In genomic region chr9:13825896-13826295, GRCm38 (mm10) we compare ENCODE assay signal across 8 mouse cellular contexts. TPM values are rescaled to one million over a fixed set of nuclear protein-coding genes. Genes with fewer than 3 reads are reported as not detected.
DNase-seq lines count a peak whose midpoint lies in the region; ATAC-seq and TF ChIP-seq lines count a peak whose summit lies in the region.

No protein-coding gene starts in this region.

- peaks cover 8% of the 10 kb centered on the region for H3K4me1 ChIP-seq in lung, adult 2 months (ENCODE audit: control insufficient read depth, insufficient read depth, low read length)
- peaks cover 22% of the 10 kb centered on the region for H3K4me1 ChIP-seq in embryonic facial prominence, embryonic 13.5 days
- no peaks in the 10 kb centered on the region; the same call in 1 of the 2 replicates for H3K4me1 ChIP-seq in intestine, postnatal 0 days (replicated peaks; ENCODE audit: control insufficient read depth, insufficient read depth, low read length)
- peaks cover 41% of the 10 kb centered on the region for H3K4me1 ChIP-seq in neural tube, embryonic 13.5 days (replicated peaks)

- peak overlapping the region; percentile 93 for H3K9ac ChIP-seq in embryonic facial prominence, embryonic 13.5 days
- H3K9ac ChIP-seq in intestine, postnatal 0 days (ENCODE audit: low read depth, low read length), result peak overlapping the region; percentile 70
- H3K9ac ChIP-seq in neural tube, embryonic 13.5 days, result peak overlapping the region; percentile 85

- no peak for TF ChIP-seq CTCF in lung, adult 2 months (IDR thresholded peaks at IDR 0.05; ENCODE audit: insufficient read depth, low read length)
- no peak for TF ChIP-seq CTCF in intestine, postnatal 0 days (IDR thresholded peaks at IDR 0.05; ENCODE audit: low read depth)

- H3K27ac ChIP-seq in embryonic facial prominence, embryonic 13.5 days, result peak overlapping the region; percentile 99
- H3K27ac ChIP-seq in intestine, postnatal 0 days (ENCODE audit: low read depth, low read length), result peak overlapping the region; percentile 96
- H3K27ac ChIP-seq in neural tube, embryonic 13.5 days (replicated peaks), result peak overlapping the region; percentile 99

- no peak for ATAC-seq in embryonic facial prominence, embryonic 13.5 days (ENCODE audit: insufficient number of reproducible peaks, insufficient read depth, low FRiP score, low TSS enrichment, low read depth)
- no peak for ATAC-seq in intestine, postnatal 0 days
- no peak for ATAC-seq in neural tube, embryonic 13.5 days (ENCODE audit: low read depth)

- H3K9me3 ChIP-seq in embryonic facial prominence, embryonic 13.5 days, result no peaks in the 10 kb centered on the region
- no peaks in the 10 kb centered on the region for H3K9me3 ChIP-seq in intestine, postnatal 0 days (ENCODE audit: control insufficient read depth)
- no peaks in the 10 kb centered on the region for H3K9me3 ChIP-seq in neural tube, embryonic 13.5 days

- intact Hi-C loops in gastrocnemius, postnatal 36 days (cut with DNase I), result loop anchor here (2.0 to 5.0 kb wide), 2 partner anchors 451 to 579 kb away; partner anchors contain the start of genes Ccdc82 and Jrkl

- H3K27me3 ChIP-seq in embryonic facial prominence, embryonic 13.5 days, result no peaks in the 10 kb centered on the region
- no peaks in the 10 kb centered on the region for H3K27me3 ChIP-seq in intestine, postnatal 0 days (replicated peaks; ENCODE audit: control insufficient read depth, insufficient read depth, low read length)
- no peaks in the 10 kb centered on the region for H3K27me3 ChIP-seq in neural tube, embryonic 13.5 days

- 1% methylated on average over 8 of the region's 8 CpGs for WGBS in lung, adult 2 months
- 4% methylated on average over 8 of the region's 8 CpGs for WGBS in embryonic facial prominence, embryonic 13.5 days
- WGBS in intestine, postnatal 0 days, result 2% methylated on average over 8 of the region's 8 CpGs
- WGBS in neural tube, embryonic 13.5 days, result 7% methylated on average over 8 of the region's 8 CpGs

- peak overlapping the region; percentile 92 for H3K4me3 ChIP-seq in lung, adult 2 months (replicated peaks; ENCODE audit: extremely low read depth, low read depth, low read length)
- peak overlapping the region; percentile 84 for H3K4me3 ChIP-seq in embryonic facial prominence, embryonic 13.5 days
- peak overlapping the region; percentile 71 for H3K4me3 ChIP-seq in intestine, postnatal 0 days (ENCODE audit: low read depth, low read length)
- H3K4me3 ChIP-seq in neural tube, embryonic 13.5 days, result peak overlapping the region; percentile 84

- H3K4me2 ChIP-seq in embryonic facial prominence, embryonic 13.5 days, result peak overlapping the region; percentile 76
- peak overlapping the region; percentile 80 for H3K4me2 ChIP-seq in intestine, postnatal 0 days (replicated peaks; ENCODE audit: low read depth)
- H3K4me2 ChIP-seq in neural tube, embryonic 13.5 days, result peak overlapping the region; percentile 72

- DNase-seq in lung, adult 2 months, result no peak
- DNase-seq in lung, adult 18-20 months, result no peak
- DNase-seq in urinary bladder, postnatal 14 days (ENCODE audit: low spot score), result no peak
- no peak for DNase-seq in gastrocnemius, postnatal 36 days
- DNase-seq in retina, postnatal 1 day, result no peak

- TF ChIP-seq POLR2A in lung, adult 2 months (IDR thresholded peaks at IDR 0.05; ENCODE audit: borderline replicate concordance, extremely low read depth, low read depth, low read length), result no peak

- H3K36me3 ChIP-seq in embryonic facial prominence, embryonic 13.5 days, result peaks cover 18% of the 10 kb centered on the region
- peaks cover 10% of the 10 kb centered on the region for H3K36me3 ChIP-seq in intestine, postnatal 0 days (ENCODE audit: control insufficient read depth, insufficient read depth)
- H3K36me3 ChIP-seq in neural tube, embryonic 13.5 days, result peaks cover 10% of the 10 kb centered on the region

RNA-seq across cellular contexts. Expression of gene Cep57, which starts 1.0 kb away (rescaled TPM):
- 7.4 and 10.5 TPM in 2 replicates for polyA plus RNA-seq in lung, adult 2 months (2012; rRNA removed)
- 65.6 and 68.0 TPM in 2 replicates for polyA plus RNA-seq in embryonic facial prominence, embryonic 13.5 days (2015; fragmentation: Nextera tagmentation; extraction: Ambion mirVana)
- polyA plus RNA-seq in intestine, postnatal 0 days (2015; fragmentation: Nextera tagmentation; extraction: Ambion mirVana), result 26.5 and 28.2 TPM in 2 replicates
- polyA plus RNA-seq in neural tube, embryonic 13.5 days (2015; fragmentation: Nextera tagmentation; extraction: Ambion mirVana), result 39.3 and 45.2 TPM in 2 replicates
- total RNA-seq in gastrocnemius, postnatal 36 days (2021), result 1 to 10 TPM; 3.8 to 7.1 TPM

RNA-seq across cellular contexts. Expression of gene Fam76b, which starts 1.6 kb away (rescaled TPM):
- polyA plus RNA-seq in lung, adult 2 months (2012; rRNA removed), result 6.7 and 10.9 TPM in 2 replicates
- 25.9 and 29.3 TPM in 2 replicates for polyA plus RNA-seq in embryonic facial prominence, embryonic 13.5 days (2015; fragmentation: Nextera tagmentation; extraction: Ambion mirVana)
- polyA plus RNA-seq in intestine, postnatal 0 days (2015; fragmentation: Nextera tagmentation; extraction: Ambion mirVana), result 10.9 and 11.9 TPM in 2 replicates
- 19.6 and 25.3 TPM in 2 replicates for polyA plus RNA-seq in neural tube, embryonic 13.5 days (2015; fragmentation: Nextera tagmentation; extraction: Ambion mirVana)
- total RNA-seq in gastrocnemius, postnatal 36 days (2021), result 1 to 10 TPM; 6.1 to 6.2 TPM
